Mouse (Mus musculus): ENCODE data around the gene Gm10392.

Gene Gm10392

DNA sequence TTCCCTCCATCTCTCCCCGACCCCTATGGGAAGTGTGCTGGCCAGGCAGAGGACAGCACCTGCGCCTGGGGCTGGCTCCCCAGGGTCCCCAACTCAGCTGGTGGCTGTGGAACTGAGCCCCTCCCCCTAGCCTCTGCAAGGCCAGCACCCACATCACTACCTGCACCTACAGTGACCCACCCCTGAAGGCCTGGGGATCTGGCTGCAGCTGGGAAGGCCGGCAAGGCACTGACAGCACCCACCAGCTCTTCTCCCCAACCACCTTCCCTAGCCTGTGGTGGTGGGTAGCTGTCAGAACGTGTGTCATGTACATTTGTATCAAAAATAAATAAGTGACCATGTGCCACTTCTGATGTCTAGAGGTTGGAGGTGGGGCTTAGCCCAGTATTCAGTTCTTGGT is 11.6 kb downstream of the Gm10392 start:
- DNase-seq: no peak

DNA sequence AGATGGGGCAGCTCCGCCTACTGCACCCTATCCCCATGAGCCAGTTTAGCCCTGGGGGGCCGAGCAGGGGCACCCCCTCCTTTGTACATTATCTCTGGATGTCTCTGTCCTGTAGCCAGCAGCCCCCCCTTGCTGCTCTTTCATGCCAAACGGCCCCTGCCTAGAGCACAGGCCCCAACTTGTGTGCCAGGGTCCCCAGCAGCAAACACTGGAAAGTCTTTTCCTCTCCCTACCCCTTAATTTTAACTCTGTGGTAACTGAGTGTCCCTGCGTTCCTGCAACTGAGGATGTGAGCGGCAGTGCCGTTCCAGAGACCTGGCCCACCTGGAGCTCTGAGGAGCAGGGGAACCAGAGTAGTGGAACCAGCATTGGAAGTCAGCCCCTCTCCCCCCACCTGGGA is 12.1 kb downstream of the Gm10392 start:
- no peak for DNase-seq

DNA sequence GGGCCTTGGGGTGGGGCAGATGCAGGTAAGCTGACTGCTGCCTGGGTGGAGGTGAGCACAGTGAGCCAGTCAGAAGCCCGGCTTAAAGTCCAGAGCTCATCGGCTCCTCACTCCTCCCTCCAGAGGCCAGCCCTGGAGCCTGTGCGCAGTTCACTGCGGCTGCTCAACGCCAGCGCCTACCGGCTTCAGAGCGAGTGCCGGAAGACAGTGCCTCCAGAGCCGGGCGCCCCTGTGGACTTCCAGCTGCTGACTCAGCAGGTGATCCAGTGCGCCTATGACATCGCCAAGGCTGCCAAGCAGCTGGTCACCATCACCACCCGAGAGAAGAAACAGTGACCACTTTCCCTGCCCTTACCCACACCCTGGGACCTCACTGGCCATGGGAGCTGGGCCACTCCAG is 12.7 kb downstream of the Gm10392 start:
- no peak for DNase-seq

DNA sequence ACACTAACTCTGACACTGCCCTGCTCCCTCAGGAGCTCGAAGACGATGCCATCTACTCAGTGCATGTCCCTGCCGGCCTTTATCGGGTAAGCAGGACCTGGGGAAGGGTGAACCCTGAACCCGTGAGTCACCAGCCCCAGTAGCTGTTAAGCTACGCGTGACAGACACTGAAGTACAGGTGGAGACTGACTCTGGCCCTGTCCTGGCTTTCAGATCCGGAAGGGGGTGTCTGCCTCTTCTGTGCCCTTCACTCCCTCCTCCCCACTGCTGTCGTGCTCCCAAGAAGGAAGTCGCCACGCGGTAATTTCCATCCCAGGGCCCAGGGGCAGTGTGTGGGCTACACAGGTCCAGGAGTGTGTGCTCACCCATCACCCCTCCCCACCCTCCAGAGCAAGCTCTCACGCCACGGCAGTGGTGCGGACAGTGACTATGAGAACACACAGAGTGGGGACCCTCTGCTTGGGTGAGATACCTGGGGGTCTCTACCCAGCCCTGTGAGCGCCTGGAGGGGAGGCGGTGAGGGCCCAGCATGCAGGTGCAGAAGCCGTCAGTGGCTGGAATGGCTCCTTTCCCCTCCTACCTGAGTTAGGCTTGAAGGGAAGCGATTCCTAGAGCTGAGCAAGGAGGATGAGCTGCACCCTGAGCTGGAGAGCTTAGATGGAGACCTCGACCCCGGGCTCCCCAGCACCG is 13.6 kb downstream of the Gm10392 start:
- DNase-seq: peak; percentile 14

DNA sequence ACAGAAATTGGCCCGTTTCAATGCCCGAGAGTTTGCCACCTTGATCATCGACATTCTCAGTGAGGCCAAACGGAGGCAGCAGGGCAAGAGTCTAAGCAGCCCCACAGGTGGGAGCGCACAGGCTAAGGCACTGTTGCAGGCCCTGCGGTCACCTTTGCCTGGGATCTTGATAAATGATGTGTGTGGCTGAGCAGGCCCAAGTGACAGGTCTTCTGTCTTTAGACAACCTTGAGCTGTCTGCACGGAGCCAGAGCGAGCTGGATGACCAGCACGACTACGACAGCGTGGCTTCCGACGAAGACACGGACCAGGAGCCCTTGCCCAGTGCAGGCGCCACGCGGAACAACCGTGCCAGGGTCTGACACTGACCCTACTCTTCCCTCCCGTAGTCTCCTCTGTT is 14.6 kb downstream of the Gm10392 start:
- DNase-seq: peak; percentile 12

DNA sequence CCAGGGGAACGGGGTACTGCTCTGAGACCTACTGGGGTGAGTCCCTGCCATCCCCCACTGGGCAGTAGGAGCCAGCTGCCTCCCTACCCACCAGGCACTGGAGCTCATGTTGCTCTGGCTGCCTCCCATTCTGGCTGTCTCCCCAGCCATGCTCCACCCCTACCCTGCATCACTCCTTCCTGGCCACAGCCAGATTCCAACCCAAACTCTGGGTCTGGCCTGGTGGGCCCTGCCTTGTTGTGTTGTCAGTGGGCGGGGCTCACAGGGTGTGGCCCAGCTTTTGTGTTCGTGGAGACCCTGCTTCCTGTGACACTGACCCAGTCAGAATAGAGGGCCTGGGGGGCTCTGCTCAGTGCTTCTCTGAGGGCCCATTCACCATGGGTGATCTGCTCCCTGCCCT is 15.5 kb downstream of the Gm10392 start:
- DNase-seq: peak; percentile 20

DNA sequence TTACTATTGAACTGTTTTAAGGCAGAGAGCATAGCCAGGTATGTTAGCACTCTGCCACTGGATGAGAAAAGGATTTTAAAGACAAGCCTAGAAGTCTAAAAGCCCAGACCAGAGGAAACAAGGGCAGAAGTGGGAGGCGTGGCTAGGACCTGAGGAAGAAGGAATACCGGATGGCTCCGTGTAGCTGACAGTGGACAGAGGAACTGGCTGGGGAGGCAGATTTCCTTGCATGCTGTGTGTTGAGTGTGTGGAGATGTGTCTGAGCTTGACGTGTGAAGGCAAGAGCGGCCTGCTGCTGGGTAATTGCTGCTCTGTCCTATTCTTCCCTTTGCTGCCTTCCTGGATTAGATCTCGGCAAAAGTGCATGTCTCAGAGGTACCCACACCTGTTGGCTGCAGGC is 16.5 kb downstream of the Gm10392 start:
- DNase-seq: no peak

DNA sequence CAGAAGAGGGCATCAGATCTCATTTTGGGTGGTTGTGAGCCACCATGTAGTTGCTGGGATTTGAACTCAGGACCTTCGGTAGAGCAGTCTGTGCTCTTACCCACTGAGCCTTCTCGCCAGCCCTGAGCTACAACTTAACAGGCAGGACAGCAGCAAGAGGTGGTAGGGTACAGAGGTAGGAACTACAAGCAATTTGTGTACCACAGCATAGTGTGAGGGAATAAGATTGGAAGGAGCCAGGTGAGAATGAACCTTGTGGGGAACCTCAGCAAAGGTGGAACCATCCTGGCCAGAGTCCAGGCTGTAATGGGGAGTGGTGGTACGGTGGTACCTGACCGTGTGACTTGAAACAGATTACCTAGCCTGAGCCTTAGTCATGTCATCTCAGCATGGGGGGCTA is 17.0 kb downstream of the Gm10392 start:
- DNase-seq: peak; percentile 20

DNA sequence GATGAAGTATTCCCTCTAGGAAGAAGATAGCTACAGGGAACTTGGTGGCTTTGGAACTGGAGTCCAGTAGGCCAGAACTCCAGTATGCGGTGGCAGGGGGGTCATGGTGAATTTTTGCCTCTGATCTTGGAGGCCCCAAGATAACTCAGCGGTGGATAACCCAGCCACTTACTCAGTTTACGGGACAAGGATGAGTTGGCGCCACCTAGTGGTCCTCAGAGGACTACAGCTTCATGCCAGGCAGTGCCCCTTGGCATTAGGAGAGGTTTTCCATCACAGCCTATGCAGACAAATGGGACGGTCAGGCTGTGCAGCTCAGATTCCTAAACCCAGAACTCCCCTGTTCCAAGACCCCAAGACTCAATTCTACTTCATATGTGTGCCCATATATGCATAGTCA is 17.6 kb downstream of the Gm10392 start:
- DNase-seq: peak; percentile 80

DNA sequence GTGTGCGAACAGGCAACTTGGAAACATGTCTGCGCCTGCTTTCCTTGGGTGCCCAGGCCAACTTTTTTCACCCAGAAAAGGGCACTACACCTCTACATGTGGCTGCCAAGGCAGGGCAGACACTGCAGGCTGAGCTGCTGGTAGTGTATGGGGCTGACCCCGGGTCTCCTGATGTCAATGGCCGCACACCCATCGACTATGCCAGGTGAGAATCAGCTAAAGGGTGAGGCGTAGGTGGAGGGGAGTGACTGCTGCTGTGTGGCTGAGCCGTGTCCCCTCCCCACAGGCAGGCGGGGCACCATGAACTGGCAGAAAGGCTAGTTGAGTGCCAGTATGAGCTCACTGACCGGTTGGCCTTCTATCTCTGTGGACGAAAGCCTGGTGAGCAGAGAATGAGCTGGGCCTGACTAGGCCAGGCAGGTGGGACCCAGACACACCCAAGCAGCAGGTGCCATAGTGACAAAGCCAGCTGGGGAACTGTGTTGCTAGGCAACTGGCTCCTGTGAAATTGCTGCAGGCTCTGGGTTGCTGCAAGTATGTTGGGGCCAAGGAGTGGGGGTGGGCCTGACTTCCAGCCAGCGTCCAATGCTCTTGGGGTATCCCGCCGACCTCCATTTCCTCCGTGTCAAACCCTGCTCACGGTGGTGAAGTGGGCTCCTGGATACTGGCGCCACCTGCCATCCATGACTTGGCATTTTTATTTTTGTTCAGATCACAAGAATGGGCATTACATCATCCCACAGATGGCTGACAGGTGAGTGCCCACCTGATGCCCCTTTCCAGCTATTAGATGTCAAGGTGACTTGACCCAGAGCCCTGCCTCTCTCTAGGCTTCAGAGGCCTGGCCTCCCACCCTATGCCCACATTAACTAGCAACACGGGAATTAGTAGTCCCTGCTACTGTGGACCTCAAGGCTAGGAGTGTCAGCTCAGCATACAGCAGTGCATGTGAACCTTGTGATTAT is 18.4 kb downstream of the Gm10392 start:
- peak; percentile 48 for DNase-seq

DNA sequence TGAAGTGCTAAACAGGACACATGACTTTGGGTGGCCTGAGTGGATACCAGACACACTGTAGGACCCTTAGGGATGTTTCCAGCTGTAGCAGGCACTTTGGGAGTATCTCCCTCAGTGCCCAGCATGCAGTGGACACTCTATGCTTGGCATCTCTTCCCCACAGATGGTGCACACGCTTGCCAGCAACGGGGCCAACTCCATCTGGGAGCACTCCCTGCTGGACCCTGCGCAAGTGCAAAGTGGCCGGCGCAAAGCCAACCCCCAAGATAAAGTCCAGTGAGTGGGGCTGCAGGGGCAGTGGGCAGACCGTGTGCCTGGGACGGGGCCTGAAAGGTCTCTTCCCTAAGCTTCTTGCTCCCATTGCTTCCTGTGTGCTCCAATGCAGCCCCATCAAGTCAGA is 19.6 kb downstream of the Gm10392 start:
- DNase-seq: peak; percentile 81

DNA sequence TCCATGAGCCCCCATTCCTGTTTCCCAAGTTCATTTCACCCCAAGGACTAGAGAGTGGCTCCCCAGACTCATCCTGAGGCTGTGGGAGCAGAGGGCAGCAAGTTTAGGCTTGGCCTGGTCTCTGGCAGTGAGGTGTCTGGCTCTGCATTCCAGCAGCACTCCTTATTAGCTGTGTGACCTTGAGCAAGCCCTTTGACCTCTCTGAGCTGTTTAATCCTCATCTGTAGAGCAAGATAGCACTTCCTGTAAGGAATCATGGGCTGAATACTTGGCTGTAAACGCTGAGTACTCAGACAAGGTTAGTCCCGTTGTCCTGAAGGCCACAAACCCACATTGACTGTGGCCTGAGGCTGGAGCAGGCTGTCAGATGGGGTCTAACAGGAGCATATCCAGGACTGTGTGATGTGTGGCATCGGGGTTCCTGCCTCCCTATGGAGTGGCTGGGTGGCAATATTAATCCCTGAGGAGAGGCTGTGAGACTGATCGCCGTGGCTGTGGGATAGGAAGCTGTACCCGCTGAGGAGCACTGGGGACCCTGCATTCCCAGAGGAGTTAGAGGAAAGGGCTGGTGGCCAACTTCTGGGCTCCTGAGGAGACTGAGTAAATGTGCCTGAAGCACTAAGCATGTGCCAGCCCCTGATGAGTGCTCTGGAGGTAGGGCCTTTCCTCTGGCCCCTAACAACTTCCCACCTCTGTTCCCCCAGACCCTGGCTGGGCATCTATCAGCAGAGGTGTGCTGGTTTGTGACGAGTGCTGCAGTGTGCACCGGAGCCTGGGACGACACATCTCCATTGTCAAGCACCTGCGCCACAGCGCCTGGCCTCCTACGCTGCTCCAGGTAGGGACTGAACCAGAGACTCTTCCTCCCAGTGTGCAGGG is 20.5 kb downstream of the Gm10392 start:
- DNase-seq: peak; percentile 36

DNA sequence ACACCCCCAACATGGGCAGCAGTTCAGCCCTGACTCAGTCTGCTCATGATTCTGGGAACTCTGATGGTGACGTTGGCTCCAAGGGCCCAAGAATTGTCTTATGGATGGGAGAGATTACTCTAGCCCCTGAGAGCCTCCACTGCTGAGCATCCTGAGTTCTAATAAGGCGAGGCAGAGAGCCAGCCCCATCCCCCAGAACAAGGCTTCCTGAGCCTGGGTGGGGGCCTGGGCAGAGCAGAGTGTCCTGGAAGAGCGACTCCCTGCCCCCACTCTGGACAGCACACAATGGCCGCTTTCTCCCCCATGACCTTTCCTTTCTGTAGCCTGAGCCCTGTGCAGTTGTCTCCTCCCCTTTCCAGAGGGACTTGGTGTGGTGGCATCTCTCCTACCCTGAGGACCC is 21.1 kb downstream of the Gm10392 start:
- peak; percentile 33 for DNase-seq

DNA sequence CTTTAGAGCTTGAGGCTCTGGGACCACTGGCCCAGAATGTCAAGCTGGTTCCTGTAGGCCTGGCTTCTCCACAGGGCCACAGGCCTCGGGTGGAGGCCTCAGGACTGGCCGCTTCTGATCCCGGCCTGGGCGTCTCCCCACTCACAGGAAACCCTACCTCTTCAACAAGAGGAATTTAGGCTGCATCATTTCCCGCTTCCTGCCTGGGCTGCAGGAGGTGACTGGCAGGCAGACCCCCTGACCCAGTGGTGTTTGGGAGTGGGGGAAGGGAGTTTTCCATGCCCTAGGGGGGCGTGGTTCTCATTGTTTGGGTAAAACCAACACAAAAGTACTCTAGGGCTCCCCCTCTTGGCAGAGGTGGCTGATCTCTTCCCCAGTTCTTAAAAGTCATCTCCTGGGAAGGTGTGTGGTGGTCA is 21.6 kb downstream of the Gm10392 start:
- DNase-seq: peak; percentile 48

DNA sequence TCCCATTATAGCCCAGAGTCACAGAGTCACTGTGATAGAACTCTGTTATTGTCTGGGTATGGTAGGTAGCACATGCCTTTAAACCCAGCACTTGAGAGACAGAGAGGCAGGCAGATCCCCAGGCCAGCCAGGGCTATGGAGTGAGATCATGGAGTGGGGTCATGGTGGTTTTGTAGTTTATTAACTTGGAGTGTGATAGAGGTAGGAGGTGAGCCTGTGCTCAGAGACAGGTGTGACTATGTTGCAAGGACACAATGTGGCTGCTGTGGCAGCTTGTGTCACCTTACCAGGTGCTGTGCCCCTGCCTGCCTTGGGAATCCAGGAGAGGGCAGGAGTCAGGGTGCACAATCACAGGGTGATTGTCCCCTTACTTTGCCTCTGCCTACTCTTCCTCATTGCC is 23.5 kb downstream of the Gm10392 start:
- DNase-seq: no peak

DNA sequence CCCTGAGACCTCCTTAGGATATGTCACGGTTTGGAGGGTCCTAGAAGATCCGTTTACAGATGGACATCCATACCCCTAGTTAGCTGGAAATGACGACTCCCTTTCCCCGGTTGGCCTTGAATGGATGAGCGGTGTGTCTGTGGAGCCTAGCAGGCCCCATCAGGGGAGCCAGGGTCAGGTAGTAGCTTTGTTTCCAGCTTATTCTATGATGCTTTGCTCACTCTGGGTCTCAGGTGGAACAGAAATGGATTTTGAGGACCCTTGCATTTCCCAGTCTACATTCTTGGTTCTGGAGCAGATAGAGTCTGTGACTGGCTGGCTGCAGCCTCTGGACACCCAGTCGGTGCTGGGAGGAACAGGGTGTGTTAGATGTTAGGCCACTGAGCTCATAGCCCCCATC is 24.2 kb downstream of the Gm10392 start:
- no peak for DNase-seq

DNA sequence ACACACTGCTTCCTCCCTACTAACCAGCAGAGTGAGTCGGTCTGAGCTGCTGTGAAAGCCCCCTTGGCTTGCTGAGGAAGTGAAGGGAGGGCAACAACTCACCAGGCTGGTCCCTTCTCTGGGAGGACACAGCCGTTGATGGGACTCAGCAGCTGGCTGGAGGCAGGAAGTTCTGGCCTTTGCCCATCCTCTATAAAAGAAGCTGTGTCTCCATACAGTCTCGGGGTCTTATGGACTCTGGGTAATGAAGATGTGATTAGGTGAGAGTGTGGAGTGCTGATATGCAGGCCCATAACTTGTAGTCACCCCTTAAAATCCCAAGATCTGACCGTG is 24.7 kb downstream of the Gm10392 start:
- no peak for DNase-seq

DNA sequence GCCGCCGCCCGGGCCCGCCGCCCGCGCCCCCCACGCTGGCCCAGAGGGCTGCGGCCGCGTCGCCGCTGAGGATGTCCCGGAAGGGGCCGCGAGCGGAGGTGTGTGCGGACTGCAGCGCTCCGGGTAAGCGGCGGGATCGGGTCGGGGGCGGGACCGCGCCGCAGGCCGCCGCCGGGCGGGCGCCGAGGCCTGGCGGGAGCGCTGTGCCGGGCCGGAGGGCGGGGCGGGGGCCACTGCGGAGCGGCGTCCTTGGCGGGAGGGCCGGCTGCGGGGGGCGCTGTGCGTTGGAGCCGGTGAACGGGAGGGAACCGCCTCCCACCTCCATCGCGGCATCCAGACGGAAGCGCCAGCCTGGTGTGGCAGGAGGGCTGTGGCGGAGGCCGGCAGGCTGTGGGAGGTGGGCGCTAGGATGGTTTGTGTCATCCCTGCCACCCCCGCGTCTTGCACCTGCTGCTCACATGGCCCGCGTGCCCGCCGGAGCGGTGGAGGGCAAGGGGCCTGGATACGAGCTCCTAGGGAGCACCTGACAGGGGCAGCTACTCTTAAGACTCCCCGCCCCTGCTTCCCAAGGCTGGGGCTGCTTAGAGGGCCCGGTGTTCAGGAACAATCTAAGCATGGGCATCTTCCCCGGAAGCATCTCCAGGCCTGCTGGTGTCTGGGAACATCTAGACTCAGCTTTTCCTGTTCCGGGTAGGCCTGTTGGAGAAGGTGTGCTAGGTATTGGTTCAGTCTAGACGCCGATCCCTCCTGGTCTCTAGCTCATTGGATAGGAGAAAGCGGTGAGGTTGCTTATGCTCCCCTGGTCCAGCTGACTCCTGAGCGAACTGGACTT is 25.3 kb downstream of the Gm10392 start, which contains the start of gene Git1:
TSS of gene Git1 (plus strand) at position 51 of the 832 bp plus-strand sequence.
- DNase-seq: peak; percentile 59

DNA sequence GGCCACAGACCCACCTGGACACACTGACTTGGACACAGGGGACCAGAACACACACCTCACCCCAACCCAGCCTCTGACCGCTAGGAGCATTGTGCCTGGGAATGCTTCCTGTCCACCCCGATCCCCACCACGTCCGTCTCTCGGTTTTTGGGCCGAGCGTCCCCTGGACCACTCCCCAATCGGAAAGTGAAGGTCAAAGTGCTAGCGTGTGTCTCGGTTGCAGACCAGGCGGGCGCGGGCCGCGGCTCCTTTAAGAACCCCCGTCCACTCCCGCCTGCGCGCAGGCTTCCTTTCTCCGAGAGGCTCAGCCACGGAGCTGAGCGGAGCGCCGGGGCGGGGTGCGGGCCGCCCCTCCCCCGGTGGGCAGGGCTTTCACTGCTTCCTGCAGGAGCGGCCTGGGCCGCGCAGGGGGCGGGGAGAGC is 26.1 kb downstream of the Gm10392 start:
- peak; percentile 90 for DNase-seq

DNA sequence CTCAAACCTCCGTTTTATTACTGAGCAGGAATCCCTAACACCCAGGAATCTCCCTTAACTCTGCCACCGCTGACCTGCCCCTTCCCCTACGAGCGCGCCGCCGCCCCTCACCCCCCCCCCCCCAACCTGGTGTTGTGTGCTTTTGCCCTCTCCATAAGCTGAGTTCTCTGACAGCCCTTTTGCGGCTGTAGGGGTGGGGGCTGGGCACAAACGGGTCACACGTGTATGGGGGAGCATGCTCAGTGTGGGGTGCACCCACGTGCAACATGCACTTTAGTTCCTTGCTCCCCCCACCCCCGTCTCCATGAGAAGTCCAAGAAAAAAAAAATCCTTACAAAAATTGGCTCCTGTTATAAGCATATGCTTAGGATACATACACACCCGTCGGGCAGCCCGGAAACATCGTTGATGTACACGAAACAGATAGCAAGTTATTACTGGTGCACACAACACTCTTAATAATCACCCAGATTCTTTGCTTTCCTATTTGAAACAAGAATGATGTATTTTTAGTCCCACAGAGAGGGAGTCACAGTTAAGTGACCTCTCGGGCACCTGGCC is 26.6 kb downstream of the Gm10392 start:
- no peak for DNase-seq

DNA sequence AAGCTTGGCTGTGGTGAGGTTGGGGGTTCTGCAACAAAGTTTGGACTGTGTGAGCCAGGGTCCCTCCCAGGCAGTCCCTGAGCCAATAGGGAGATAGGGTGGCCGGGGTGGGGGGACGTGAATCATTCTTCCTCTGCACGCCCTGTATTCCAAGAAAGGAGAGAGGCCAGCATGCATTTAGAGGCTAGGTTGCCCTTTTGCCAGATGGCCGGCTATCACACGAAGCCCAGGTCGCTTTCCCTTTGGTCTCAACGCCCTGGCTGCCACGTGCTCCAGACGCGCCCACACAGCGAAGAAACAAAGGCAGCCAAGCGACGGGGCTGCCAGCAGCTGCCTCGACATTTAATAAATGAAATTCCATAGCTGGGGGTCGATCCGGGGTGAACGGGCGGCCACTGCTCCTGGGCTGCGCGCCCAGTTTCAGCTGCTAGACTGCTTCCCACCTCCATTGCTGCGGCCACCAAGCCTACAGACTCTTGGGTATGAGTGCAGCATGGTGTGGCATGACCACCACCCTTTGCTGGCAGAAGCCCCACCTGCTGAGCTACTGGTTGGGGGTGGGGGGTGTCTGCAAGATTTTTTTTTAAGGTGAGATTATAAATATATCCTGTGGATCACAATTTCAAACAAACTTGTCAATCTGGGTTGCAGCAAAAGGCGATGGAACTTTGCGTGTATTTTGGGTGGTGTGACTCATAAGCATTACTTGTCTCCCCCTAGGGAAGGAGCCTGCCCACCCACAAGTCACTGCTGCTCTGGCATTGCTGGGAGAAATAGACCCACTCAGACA is 27.3 kb downstream of the Gm10392 start:
- peak; percentile 57 for DNase-seq

Measured in cerebellum, adult 8-10 months (tissue).